Mouse (Mus musculus) stomach, postnatal 0 days (tissue): Measurements from ENCODE around the gene Aldh1l1.

ENCODE experiments used
- CTCF ChIP-seq: IDR thresholded peaks from 2 replicates; pipeline ENCODE4 v1.5.1; 2016; ENCODE audit warnings: antibody characterized with exemption, low read depth, mild to moderate bottlenecking, moderate library complexity
- EP300 ChIP-seq: optimal IDR thresholded peaks from 2 replicates; pipeline ENCODE3; 2016; ENCODE audit warnings: antibody characterized with exemption

- TF ChIP-seq CTCF (no peak), EP300 (no peak)
These were observed 127.0 kb downstream of the Aldh1l1 start for GRCm38 (mm10) chr6:90613277-90613676.
